Mouse (Mus musculus) forelimb bud, embryonic 11.5 days (tissue): ENCODE data around the gene D630045J12Rik.

Experiments used
- DNase-seq: peaks from one replicate; pipeline ENCODE4 v3.0.0-alpha.2; 2012; ENCODE audit warnings: low read depth, low spot score

The D630045J12Rik gene

DNA sequence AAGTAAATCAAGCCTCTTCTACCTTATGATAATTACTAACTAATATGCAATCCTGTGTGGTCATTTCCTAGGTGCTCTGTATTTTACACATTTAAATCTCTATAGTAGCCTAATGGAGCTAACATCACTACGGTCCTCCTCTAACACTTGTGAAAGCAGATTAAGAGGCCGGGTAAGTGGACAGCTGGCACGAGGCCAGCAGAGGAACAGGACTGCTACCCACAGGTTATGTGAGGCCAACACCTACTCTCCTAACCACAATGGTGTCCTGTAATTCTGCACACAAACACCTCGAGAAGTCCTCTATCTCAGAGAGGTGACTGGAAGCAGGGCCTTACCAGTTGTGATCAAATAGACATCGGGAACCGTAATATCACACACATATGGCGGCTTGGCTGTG is 59.8 kb downstream of the D630045J12Rik start:
- DNase-seq: no peak

DNA sequence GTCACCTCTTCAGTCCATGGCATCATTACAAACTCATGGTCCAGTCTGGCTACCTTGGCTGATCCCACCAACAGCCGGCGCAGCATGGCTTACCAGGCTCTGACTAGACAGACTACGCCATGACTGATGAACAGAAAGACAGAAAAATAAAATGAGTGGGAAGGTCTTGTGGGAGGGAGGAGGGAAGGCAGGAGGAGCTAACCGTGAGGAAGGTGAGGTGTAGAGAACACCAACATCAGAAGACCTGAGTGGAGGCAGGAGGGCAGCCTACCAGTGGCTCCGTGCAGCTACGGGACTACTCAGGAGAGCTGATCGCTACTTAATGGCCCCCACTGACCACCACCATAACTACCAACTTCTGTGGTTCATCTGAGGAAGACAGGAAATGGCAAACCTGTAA is 60.9 kb downstream of the D630045J12Rik start:
- no peak for DNase-seq

DNA sequence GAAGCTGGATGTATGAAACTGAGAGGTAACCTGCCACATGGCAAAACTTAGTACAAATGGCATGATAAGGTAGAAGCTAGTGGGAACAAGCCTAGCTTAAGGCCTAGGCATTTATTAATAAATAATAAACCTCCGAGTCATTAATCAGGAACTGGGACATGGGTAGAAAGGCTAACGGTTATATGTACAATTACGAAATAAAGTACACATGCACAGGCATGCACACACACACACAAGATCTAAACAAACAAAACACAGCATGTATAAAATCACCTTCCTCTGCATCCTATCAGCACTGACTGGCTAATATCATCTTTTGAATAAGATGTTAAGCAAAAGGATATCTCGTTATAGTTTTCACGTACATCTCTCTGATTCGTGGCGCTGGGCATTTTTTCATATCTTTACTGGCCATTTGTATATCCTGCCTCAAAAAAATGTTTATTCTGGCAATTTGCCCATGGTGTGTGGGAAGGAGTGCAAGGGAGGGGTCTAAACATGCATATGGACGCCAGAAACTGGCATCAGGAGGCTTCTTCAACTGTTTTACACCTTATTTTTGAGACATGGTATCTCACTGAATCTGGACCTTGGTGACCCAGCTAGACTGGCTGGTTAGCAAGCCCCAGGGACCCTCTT is 67.4 kb downstream of the D630045J12Rik start:
- no peak for DNase-seq

DNA sequence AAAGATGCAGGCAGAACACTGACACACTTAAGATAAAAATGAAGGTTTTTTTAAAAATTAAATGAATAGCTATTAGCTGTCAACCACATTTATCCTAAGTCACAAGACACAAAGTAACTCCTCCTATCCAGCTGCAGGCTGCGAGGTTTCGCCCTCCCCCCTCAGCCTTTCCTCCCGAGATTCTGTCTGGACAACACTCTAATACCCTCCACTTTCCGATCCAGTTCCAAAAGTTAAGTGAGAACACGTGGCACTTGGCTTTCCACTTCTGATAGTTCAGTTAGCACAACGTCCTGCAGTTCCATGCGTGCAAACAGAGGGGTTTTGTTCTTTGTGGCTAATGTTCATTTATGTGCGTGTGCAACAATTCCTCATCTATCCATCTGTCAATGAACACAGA is 69.0 kb downstream of the D630045J12Rik start:
- DNase-seq: no peak

DNA sequence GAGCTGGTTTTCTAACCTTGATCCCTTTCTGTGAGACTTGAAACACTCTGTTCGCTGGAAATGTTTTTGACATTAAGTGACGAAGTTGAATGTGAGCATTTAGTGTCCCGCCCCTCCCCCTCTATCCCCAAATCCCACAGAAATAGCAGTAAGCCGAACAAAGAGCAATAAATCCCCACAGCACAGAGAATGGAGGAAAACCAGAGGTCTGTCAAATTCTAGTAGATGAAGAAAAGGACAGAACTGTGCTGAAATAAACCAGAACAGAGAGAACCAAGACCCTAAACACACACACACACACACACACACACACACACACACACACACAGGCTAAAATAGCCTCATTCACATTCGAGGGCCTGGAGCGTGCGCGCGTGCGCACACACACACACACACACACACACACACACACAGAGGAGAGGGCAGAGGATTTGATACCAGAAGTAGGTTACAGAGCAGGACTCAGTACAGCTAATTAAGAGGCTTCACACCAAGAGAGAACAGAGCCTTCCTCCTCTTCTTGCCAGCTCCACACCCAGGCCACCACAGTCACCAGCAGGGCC is 72.0 kb downstream of the D630045J12Rik start:
- DNase-seq: peak; percentile 35

DNA sequence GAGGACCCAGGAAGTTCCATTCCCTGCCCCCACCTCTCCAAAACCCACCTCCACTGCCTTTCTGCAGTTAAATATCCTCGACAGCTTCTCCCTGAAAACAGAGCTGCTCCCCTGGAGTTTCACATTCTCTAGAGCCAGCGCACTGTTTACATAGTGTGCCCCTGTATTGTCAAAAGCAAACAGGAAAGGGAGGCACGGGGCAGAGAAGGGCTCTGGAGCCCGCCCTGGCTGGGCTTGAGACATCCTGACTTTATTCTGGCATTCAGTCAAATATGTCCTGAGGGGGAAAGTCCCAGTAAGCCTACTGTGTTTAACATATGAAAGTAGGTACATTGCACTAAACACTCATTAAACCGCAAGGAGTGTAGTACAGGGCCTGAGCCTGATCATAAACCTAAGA is 73.1 kb downstream of the D630045J12Rik start:
- no peak for DNase-seq

DNA sequence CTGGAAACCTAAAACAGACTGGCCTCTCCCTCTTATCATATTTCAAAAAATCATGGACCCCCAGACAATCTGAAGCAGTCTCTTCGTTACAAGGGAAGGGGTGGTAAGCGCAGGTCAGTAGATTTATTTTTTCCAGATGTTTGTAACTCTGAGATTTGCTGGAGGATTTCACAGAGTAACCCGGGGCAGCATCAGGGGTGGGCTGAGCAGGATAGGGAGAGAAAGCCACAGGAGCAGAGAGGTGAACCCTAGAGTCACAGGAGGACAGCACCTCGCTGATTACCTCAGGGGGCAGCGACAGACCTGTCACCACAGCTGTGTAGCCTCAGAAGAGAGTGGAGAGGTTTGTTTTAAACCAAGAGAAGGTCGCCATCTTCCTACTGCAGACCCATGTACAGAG is 88.4 kb downstream of the D630045J12Rik start:
- DNase-seq: peak; percentile 43

DNA sequence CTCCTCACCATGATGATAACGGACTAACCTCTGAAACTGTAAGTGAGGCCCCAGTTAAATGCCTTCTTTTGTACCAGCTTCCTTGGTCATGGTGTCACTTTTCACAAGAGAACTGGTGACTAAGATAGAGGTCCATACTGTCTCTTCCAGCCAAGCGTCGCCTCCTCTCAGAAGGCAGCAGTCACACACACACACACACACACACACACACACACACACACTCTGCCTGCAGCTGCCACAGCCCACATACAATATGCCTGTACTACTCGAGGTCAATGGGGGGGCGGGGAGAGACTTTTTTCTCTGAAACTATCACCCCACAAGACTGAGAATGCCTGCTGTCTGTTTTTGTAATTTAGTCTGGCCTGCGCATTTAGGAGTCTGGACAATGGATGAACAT is 89.1 kb downstream of the D630045J12Rik start:
- DNase-seq: no peak

DNA sequence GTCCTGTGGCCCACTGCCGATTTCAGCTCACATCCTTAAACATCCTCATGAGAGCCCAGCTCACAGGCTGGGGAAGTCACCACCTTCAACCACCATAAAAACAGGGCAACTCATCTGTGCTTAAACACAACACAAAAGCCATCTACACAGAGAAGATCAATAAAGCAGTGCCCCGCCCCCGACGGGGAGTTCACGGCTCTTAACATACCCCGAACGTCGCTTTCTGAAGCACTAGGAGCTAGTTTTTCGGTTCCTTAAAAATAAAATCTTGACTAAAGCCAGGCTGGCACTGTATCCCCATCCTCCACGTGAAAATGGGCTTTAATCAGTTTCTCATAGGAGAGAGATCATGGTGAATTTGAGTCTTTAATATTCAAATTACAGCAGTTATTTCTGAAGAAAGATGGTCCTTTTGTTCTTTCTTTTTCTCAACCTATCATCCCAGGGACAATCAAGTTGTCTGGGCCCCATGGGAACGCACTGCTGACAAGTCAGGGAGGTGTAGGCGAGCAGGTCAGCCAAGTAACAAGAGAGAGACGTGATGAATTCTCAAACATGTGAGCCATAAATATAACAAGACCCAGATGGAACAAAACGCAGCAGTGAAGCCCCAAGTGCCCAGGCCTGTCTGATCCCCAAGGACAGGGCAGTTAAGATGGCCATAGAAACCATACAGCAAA is 90.8 kb downstream of the D630045J12Rik start:
- no peak for DNase-seq

DNA sequence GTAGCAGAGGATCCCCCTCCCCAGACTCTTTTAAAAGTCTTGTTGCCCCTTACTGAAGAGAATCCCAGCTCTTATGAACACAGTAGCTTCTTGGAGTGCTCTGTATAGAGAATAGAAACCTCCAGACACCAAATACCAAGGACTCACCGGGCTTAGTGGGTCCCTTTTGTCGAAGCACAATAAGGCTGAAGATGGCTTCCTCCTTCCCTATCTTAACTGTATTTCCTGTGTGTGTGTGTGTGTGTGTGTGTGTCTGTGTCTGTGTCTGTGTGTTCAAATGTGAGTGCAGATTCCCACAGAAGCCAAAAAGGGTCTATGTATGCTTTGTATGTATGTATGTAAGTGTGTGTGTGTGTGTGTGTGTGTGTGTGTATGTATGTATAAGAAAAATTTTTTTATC is 93.3 kb downstream of the D630045J12Rik start:
- no peak for DNase-seq

DNA sequence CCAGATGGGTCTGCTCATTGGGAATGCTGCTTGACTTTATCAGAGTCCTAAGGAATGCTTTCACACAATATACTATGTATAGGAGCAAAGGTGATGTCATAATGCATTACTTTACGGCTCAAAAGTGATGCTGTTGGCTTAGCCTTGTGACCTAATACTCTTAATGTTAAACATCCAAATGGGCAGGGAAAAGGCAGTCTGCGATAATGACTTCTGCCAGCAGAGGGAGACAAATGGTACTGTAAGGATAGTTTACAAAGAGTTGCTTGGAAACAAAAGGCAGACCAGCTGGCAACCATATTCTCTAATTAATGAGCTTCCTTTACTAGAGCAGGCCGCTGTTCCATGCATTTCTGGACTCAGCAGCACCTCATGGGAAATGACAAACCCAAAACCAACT is 93.7 kb downstream of the D630045J12Rik start:
- peak; percentile 93 for DNase-seq

DNA sequence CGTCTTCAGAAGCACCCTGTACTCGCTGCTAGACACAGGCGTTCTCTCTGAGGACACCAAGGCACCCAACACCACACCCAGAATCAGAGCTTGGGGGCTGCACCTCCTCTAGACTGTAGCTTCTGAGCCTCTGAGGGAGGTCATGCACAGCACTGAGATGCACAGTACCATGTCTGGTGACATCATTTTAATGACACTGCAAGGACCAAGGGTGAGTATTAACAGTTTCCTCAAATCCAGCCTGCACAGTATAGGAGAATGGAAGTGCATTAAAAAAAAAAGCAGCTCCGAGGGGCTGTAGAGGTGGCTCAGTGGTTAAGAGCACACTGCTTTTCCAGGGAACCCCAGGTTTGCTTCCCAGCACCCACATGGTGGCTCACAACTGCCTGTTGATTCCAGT is 94.2 kb downstream of the D630045J12Rik start:
- no peak for DNase-seq

DNA sequence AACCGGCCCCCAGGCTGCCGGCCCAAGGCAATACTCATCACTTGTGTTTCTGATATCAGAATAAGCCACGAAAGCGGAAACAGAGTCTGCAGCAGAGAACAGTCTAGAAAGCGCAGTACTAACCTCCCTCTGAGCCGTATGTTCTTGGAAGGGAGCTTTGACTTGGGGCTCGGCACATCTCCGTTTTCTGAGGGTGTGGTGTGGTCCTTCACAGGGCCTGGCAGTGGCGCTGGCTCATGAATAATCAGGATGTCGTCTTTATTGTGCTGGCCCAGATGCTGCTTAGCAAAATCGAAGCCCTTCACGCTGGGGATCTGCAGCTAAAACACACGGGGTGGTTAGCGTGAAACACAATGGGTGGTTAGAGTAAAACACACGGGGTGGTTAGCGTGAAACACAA is 95.9 kb downstream of the D630045J12Rik start:
- DNase-seq: no peak

DNA sequence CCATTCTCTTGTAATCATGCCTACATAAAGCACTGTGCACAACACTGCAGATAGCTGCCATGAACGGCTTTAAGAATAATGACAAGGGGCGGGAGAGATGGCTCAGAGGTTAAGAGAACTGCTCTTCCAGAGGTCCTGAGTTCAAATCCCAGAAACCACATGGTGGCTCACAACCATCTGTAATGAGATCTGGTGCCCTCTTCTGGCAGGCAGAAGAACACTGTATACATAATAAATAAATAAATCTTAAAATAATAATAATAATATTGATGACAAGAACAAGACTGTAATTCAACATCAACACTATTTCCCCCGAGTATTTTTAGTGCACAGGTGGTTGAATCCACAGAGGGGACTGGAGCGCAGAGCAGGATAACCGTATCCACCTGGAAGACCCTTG is 97.6 kb downstream of the D630045J12Rik start:
- no peak for DNase-seq

DNA sequence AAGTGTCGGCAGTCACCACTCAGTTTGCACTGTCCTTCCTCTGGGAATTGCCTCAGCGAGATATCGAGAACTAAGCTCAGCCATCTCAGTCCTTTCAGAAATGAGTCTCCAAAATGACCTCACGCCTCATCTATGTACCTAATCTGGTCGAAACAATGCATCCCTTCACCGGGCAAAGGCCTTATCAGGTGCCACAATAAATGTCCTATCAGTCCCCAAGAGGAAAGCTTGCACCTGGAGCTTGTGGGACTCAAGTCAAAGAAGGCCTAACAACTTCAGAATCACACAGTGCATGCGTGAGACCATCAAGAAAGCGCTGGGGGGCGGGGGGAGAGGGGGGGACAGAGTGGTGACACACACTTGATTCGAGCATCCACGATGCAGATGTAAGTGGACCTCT is 101.5 kb downstream of the D630045J12Rik start:
- DNase-seq: no peak

DNA sequence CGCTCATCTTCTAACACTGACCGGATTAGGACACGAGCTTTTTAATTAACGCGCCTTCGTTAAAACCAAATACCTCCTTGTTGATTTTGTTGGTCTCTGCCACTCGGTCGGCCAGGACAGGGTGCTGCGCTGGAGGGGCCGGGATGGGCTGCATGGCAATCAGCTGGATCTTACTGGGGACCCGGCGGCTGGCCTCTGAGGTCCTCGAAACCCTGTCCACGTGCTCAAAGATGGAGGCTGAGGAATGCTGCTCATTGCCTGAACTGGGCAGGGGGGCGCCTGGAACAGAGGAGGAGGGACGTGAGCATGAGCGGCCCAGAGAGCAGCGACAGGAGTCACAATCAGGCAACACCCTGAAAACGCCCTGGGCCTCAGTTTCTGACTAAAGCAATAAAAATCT is 104.3 kb downstream of the D630045J12Rik start:
- DNase-seq: no peak

DNA sequence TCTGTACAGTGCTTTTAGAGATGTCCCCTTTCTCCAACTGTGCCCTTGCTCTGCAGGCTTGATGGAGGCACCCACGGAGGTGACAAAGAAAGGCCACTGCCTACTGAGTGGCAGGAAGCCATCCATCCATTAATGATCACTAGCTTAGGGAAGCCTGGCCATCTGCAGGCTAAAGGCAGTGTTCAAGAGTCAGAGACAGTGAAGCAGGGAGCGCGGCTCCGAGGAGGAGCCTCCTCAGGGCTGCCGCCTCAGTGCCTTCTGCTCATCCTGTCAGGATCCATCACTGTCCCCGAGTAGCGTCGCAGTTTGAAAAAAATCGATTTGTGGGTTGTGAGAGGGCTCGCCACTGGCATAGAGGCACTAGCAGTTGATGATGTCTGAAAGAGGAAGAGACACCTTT is 105.2 kb downstream of the D630045J12Rik start:
- DNase-seq: no peak

DNA sequence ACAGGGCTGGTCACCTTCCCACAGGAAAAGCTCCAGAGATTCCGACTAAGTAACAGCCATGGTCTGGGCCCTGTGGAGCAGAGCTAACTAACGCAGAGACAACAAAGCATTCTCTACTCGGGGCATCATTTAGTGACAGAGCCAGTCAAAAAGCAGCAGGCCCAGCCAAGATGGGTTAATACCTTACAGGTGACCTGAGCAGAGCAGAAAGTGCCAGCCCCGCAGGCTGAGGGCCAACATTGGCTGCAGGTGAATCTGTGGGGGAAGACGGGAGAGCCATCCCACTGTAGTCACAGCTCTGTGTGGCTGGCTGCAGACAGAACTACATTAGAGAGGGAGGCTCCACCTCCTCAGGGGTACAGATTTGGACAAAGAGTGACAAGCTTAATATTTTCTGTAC is 106.5 kb downstream of the D630045J12Rik start:
- no peak for DNase-seq

DNA sequence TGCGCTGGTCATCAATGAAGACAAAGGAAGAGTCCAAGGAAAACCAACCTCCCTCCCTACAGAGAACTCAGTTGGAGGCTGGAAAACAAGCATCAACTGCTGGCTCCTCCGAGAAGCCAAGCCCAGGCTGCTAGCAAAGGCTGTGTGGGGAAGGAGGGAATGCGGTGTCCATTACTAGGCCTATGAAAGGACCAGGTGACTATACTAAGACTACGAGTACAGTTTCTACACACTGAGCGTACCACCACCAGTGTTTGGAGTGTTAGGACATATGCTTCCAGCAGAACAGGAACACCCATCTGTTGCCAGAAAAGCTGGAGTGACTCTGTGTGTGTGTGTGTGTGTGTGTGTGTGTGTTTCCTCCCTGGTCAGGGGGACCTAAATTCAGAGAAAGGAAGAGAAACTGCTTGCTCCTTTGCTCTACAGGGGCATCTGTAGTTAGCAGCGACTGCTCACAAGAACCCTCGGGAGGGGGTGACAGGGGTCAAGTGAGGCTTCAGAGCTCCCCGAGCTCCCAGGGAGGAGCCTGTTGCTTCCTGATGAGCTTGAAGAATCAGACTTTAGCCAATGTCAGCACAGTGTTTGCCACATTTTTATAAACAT is 108.2 kb downstream of the D630045J12Rik start:
- no peak for DNase-seq

DNA sequence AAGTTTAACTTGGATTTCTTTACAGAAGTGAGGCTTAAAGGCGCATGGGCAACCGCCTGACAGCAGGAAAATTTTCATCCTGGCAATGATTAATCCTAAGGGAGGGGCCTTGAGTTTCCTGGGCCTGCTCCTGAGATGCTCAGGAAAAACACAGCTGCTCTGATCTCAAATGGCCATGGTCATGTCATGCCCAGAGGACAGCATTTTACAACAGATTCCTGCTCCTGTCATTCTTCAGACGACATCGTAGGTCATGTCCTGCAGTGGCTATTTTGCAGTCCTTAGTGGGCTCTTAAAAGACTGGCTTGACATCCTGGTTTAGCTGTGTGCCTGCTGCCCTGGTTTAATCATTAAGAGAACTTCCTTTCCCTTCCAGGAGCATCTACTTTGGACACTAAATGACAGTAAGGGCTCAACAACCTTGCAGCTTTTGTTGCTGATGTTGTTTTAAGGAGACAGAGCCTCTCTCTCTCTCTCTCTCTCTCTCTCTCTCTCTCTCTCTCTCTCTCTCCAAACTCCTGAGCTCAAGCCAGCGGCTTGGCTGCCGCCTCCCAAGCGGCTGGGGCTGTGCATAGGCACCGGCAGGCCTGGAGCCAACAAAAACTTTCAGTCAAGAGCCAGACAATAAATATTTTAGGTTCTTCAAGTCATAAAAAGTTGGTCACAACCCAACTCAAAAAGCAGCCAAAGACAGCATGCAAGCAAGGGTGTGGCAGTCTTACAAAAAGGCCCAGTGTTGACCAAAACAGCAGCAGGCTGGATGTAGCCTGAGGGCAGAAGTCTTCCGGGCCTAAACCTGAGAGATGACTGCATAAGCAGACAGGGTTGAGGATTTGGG is 109.4 kb downstream of the D630045J12Rik start:
- DNase-seq: no peak

DNA sequence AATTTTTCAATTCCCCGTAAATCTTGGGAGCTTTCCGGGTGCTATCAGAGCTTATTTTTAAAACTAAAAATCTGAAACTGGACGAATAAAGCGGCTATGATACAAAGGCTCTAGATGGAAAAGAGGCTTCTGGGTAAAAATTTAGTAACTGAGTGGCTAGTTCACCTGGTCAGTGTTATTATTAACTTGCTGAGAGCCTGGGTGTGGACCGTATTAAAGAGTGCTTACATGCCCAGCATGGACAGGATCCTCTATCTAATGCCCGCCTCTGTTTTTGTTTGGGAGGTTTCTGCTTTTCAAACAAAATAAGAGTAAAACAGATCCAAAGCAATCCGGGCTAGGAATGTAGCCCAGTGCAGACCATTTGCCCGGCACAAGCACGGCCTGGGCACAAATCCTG is 113.4 kb downstream of the D630045J12Rik start:
- no peak for DNase-seq

DNA sequence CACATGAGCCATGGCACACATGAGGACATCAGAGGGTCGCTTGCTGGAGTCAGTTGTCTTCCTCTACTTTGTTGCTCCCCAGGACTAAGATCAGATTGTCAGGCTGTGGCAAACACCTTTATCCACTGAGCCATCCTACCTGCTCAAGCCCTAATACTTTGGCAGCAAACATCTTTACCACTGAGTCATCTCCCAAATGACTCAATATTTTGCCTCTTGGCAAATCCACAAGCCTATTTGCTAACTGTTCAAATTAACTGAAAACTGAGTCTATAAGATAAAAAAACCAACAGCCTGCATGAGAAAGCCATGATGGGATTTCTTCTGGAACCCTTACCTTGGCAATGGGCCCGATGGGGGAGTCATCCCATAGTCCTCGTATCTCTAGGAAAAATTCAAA is 114.7 kb downstream of the D630045J12Rik start:
- DNase-seq: no peak
